Mouse (Mus musculus) right cerebral cortex, postnatal 25 days (tissue): ENCODE measurements around the gene Polr2j.
A peak's percentile ranks its signal among the peaks of the same experiment; 100 is the strongest.

Source experiments
- DNase-seq: peaks from one replicate; pipeline ENCODE4 v3.0.0; 2022

The Polr2j gene

GRCm38 (mm10) chr5:136115891-136116783 is at the start of gene Polr2j:
TSS of gene Polr2j (plus strand) at chr5:136116631.
- peak; percentile 96 for DNase-seq

- DNase-seq = no peak
These were observed 47.0 kb upstream of the Polr2j start for GRCm38 (mm10) chr5:136069411-136069810.

- DNase-seq = no peak
These were observed 43.4 kb upstream of the Polr2j start for GRCm38 (mm10) chr5:136073051-136073450.

GRCm38 (mm10) chr5:136073526-136073925 is 42.9 kb upstream of the Polr2j start:
- no peak for DNase-seq

- no peak for DNase-seq
These were observed 41.4 kb upstream of the Polr2j start for GRCm38 (mm10) chr5:136075076-136075475.

- DNase-seq = peak; percentile 9
These were observed 40.1 kb upstream of the Polr2j start for GRCm38 (mm10) chr5:136076284-136076683.

GRCm38 (mm10) chr5:136077001-136077550 is 39.4 kb upstream of the Polr2j start:
- no peak for DNase-seq

- no peak for DNase-seq
These were observed 38.3 kb upstream of the Polr2j start for GRCm38 (mm10) chr5:136078136-136078535.

- no peak for DNase-seq
These were observed 34.1 kb upstream of the Polr2j start for GRCm38 (mm10) chr5:136082345-136082744.

- peak; percentile 92 for DNase-seq
These were observed 32.7 kb upstream of the Polr2j start, which contains the start of gene Rasa4 for GRCm38 (mm10) chr5:136083669-136084107. TSS of gene Rasa4 (plus strand) at chr5:136083916.

- DNase-seq = no peak
These were observed 32.1 kb upstream of the Polr2j start for GRCm38 (mm10) chr5:136084144-136084881.

GRCm38 (mm10) chr5:136084891-136085651 is 31.4 kb upstream of the Polr2j start:
- no peak for DNase-seq

- no peak for DNase-seq
These were observed 30.1 kb upstream of the Polr2j start for GRCm38 (mm10) chr5:136086290-136086689.

- DNase-seq = no peak
These were observed 27.4 kb upstream of the Polr2j start for GRCm38 (mm10) chr5:136088821-136089575.

GRCm38 (mm10) chr5:136091927-136092326 is 24.5 kb upstream of the Polr2j start:
- no peak for DNase-seq

GRCm38 (mm10) chr5:136094249-136095010 is 22.0 kb upstream of the Polr2j start:
- DNase-seq = peak; percentile 19

- DNase-seq = no peak
These were observed 21.3 kb upstream of the Polr2j start for GRCm38 (mm10) chr5:136095089-136095488.

GRCm38 (mm10) chr5:136098536-136098935 is 17.9 kb upstream of the Polr2j start:
- no peak for DNase-seq

GRCm38 (mm10) chr5:136102099-136102820 is 14.2 kb upstream of the Polr2j start:
- DNase-seq = peak; percentile 78

GRCm38 (mm10) chr5:136104511-136104910 is 11.9 kb upstream of the Polr2j start:
- no peak for DNase-seq
